Mouse (Mus musculus): ENCODE results near the gene Gbp8.
"Not testable (repeated sequence)": the region's sequence is repeated elsewhere in the genome, so short reads cannot be mapped to it uniquely, and the experiment has no call there.

Gene Gbp8

DNA sequence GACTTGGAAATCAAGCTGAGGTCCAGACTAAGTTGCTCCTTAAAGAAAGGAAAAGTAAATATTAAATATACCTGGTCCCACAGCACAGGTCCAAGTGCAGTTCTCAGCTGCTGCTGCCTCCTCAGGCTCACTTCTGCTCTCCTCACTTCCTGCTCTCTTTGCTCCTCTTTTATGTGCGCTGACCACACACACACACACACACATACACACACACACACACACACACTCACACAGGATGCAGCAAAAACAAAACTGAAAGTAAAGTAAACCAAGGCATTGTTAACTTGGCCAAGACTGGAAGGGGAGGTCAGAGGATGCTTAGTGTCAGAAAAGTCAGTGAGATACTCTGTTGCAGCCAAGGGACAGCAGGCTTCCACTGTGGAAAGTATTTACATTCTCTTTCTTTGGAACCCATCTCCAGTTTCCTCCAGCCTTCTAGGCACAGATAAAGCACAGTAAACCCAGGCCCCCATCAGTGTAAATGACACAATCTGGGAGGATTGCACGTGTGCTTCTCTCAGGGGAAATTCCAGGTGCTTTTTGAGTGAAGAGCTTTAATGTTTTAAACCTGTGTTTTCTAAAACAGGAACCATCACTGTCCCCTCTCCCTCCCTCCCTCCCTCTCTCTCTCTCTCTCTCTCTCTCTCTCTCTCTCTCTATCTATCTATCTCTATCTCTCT lies at the start of gene Gbp8, which contains the start of the genes Gbp9 and Gbp4:
TSS of gene Gbp8 (minus strand) at position 132 of the 680 bp plus-strand sequence.
TSS of gene Gbp9 (minus strand) at position 131 of the 680 bp plus-strand sequence.
TSS of gene Gbp4 (minus strand) at position 178 of the 680 bp plus-strand sequence.
- DNase-seq: peak; percentile 97

DNA sequence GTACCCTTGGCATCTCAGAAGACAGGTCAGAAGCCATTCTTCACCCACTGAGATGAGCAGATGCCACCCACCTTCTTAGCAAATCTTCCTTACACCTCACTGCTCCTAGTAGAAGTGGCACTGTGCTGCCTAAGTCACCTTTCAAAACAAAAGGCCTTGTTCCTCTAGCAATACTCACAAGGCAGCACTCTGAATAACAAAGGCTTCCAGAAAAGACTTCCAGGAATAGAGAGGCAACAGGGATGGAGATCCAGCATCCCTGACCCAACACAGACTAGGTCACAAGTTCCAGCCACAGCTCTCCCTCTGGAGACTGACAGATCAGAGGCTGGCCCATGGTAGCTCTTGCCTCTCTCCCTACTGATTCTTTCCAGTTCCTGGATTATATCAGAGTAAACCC lies 42.1 kb upstream of the Gbp8 start:
- DNase-seq: no peak

DNA sequence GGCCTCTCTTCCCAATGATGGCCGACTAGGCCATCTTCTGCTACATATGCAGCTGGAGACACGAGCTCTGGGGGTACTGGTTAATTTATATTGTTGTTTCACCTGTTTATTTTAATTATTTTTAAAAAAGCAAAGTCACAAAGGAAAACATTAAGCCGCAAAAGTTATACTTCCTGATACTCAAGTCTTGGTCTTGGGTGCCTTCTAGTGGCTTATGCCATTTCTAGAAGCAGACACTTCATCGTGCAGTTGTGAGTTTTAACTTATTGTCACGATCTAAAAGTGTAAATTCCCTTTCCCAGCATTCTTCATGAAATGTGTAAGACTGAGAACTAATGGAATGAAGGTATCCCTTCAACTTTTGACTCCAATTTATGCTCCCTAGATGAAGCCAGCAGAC lies 17.2 kb upstream of the Gbp8 start:
- DNase-seq: no peak

DNA sequence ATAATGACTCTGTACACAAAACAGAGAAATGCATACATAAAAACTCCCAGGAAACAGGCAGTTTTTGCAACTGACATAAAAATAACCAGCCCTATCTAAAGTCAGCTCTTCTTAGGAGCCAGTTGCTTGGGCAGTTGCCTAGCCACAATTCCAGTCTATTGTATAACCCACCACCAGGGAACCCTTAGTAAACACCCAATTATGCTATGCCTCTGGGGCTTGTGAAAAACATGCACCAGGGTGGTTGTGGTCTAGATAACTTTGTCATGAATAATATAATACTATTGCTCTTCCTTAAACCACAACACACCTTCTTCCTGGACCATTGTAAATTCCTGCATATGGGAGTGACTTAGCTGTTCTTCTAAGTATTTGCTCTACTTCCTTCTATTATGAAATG lies 14.7 kb upstream of the Gbp8 start:
- DNase-seq: no peak

DNA sequence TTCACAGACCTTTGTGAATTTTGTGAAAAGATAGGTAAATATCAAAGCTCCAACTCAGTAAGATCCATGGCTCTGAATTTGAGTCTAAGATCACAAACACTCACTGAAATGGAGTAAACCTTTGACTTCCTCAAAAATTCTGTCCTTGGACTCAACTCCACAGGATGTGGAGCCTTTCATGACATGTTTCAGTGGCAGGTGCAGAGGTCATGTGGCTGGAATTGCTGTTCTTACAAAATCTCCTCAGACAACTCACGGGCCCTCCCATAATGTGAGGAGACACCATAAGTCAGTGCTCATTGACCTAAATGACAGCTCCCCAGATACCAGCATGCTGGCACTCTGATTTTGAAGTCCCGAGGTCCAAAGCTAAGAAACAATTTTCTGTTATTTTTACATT lies 8.7 kb upstream of the Gbp8 start:
- DNase-seq: not testable (repeated sequence)

DNA sequence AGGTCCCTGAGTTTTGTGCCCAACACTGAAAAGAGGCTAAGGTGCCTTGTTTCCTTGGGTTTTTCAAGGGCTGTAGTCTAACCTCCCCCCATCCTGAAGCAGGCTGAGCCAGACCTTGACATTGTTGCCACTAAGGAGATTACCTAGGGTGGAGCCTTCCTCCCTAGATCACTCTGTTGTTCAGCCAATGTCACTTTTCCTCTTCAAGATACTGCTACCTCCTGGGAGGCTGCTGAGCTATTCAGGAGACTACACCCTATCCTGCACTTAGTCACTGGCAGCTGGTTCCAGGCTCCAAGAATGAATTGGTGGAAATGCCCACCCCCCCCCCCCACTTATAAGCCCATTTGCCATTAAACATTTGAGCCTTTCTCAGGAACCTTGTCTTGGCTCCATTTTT lies 7.1 kb upstream of the Gbp8 start:
- DNase-seq: peak; percentile 98

DNA sequence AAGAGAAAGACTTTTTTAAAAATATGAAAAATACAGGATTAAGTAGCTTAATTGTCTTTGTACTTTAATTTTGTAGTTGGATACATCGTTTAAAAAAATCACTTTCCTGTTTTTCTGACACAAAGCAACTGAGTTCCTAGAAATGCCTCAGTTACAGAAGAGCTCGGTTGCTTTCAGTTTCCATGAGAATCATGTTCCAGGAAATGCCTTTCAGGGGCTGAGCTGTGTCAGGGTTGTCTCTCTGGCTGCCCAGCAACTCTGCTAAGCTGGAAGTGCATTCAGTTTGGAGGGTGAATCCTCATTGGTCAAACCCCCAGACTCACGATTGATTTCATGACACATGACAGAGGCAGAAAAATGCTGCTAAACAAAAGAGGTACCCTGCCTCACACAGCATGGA lies 6.4 kb upstream of the Gbp8 start:
- peak; percentile 95 for DNase-seq

DNA sequence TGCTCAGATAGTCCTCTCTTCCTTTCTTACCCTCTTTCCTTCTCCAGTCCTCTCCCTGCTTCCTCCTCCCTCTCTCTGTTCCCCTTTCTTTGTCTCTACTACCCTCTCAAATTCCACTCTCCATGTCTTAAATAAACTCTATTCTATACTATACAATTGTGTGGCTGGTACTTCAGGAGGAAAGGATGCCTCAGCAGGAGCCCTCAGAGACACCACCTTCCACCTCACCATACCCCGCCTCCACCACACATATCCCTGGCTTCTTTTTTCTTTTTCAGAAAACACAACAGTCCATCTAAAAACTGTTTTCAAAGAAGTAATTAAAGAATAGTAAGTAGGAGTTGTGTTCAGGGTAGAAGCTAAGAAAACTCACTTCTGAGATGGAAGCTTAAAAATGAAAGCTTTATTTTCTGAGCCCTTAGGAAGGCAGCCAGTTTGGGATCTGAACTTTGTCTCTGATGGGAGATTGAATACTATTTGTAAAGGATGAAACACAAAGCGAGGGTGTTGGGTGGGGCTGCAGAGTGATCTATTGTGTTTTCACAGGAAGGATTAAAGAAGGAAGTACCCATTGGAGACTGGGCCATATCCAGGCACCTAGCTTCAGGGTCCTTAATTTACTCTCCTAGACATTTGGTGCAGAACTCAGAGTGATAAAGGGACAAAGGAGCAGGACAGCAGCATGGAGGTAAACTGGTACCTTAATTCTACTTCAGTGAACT lies 910 bp upstream of the Gbp8 start:
- DNase-seq: not testable (repeated sequence)

DNA sequence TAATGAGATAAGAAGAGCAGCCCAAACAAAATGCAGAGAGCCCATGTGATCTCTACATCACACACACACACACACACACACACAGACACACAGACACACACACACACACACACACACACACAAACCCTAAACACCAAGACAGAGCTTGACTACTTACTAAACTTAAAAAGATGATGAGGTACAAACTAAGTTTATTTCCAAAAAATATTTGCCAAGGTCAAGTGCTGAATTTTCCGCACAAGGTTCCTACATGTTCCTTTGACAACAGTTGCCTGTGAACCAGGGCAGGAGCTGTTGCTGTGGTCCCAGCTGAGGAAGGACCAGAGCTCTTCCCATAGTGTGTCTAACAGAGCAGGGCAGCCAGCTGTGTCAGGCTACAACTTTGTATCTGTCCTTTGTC lies 434 bp downstream of the Gbp8 start:
- DNase-seq: no peak

DNA sequence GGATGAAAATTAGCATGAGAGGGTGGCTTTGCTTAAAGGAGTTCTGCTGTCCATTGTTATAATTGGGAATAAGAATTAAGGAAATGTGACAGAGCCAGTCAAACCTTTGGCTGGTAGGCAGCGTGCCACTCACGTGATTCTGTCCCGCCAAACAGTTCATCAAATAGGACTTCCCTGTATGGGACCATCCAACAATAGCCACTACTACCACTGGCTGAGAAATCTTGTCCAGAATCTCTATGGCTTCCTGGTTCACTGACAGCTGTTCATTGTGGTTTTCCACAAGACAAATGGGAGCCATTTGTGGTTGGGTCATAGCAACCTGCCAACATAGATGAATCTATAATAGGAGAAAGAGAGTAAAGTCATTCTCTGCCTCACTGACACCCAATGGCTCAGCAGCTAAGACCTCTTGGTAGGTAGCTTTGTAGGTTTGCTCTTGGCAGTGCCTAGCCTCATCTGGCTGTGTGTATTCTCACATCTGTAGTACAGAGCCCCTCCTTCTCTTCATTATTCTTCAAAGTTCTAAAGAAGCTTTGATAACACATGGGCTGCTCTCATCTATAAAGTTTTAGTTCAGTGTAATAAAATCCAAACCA lies 2.5 kb downstream of the Gbp8 start:
- not testable (repeated sequence) for DNase-seq

DNA sequence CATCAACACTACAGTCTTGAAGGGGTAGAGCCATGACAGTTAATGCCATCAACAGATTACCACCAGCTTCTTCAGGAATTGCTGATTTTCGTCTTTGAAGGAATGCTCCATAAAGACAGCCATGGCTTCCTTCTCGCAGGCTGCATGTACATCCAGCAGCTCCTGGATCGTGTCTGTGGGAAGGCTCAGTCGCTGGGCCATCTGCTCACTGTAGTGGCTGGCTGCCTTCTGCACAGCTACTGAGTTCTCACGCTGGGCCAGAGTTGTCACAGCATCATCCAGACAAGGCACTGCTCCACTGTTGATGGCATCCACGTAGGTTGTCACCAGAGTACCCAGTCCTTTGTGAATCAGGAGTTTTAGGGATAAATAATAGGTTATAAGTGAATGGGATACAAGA lies 17.6 kb downstream of the Gbp8 start:
- not testable (repeated sequence) for DNase-seq

DNA sequence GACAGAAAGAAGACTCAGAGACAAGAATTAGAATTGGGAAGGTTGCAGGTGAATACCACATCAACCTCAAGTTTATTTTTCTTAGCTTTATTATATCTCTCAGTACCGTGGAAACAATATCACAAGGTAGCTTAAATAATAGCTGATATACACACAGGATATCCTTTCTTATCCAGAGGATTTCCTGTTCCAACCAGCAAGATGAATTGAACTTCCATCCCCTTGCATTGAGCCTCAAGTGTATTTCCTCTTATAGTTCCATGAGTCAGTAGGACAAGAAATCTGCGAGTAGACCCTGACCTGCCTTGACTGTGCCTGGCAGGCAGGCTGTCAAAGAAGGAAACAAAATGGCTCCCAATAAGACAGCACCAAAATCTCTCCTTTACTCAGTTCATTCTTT lies 23.6 kb downstream of the Gbp8 start:
- no peak for DNase-seq

DNA sequence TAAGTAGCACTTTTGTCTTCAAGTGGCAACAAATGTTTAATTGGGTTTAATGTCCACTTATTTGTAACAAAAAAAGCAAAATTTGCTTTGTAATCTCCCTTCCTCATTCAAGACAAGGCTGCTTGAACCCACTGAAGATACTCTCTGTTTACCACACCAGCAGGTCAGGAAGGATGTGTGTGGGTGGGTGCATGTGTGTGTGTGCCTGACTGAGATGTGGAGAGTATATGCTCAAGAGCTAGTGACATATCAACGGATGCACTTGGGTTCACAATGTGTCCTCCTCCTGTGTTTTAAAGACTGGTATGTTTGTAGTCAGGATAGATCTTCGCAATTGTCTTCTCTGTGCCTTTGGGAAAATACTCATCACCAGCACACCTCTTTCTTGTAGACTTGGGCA lies 24.6 kb downstream of the Gbp8 start:
- DNase-seq: no peak

DNA sequence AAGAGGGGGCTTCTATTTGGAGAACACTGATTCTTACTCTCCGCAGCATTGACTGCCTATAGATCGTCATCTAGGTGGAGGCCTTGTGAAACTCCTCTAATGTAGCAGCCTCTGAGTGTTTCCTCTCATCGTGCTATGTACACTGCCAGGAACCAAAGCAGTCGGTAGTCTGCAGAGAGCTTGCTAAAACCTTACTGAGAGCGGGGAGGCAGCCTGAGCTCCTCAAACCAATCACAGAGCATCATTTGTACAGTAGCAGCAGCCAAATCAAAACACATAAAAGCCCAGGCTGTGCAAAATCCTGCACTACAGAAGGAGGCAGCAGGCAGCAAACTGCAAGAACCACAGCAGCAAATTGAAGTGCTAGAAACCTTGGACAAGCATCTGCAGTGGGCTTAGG lies 25.7 kb downstream of the Gbp8 start:
- DNase-seq: no peak

DNA sequence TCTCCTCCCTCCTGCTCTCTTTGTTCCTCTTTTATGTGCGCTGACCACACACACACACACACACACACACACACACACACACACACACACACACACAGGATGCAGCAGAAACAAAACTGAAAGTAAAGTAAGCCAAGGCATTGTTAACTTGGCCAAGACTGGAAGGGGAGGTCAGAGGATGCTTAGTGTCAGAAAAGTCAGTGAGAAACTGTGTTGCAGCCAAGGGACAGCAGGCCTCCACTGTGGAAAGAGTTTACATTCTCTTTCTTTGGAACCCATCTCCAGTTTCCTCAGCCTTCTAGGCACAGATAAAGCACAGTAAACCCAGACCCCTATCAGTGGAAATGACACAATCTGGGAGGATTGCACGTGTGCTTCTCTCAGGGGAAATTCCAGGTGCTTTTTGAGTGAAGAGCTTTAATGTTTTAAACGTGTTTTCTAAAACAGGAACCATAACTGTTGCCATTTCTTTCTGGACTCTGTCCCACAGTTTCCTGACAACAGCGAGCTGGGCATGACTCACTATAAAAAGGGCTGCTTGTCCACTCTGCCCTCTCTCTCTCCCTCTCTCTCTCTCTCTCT lies 29.0 kb downstream of the Gbp8 start:
- peak; percentile 98 for DNase-seq

DNA sequence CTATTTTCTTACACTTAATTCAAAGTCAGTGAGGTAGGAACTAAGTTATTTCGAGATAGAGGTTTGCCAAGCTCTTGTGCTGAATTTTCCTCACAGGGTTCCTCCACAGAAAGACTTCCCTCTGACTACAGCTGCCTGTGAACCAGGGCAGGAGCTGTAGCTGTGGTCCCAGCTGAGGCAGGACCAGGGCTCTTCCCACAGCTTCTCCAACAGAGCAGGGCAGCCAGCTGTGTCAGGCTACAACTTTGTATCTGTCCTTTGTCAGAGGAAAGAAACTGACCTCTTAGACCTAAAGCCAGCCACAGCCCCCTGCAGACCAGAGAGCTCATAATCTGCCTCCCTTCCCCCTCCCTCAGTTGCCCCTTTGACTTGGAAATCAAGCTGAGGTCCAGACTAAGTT lies 29.6 kb downstream of the Gbp8 start:
- DNase-seq: not testable (repeated sequence)

DNA sequence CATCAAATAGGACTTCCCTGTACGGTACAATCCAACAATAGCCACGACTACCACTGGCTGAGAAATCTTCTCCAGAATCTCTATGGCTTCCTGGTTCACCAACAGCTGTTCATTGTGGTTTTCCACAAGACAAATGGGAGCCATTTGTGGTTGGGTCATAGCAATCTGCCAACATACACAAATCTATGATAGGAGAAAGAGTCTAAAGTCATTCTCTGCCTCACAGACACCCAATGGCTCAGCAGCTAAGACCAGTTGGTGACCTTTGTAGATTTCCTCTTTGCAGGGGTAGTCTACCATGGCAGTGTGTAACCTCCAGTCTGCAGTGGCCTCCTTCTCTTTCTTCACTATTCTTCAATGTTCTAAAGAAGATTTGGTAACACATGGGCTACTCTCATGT lies 33.7 kb downstream of the Gbp8 start:
- not testable (repeated sequence) for DNase-seq

DNA sequence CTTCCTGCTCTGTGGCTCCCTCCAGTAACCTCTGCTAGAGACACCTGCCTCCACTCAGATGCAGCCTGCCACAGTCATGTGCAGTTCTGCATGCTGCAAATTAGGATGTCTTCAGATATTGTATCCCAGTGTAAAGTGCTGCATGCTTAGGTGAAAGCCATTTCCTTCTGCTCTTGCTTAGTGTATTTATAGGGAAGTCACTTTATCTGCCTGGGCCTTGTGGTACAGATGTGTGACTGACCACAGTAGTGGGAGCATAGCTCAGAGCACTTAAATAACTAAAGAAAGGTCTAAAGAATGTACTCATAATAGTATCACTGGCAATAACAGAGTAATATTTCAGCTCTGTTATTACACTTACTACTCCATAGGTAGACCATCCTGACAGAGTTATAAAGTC lies 57.4 kb downstream of the Gbp8 start:
- no peak for DNase-seq

DNA sequence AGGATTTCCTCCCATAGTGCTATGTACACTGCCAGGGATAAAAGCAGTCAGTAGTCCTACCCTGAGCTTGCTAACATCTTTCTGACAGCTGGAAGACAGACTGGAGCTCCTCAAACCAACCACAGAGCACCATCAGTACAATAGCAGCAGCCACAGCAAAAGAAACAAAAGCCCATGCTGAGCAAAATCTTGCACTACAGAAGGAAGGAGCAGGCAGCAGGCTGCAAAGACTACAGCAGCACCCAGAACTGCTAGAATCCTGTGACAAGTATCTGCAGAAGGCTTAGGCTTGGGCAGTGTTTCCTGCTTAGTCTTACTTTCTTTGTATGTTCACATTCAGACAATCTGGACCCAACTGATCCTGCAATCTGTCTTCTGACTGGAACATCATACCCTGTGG lies 71.0 kb downstream of the Gbp8 start:
- DNase-seq: not testable (repeated sequence)

DNA sequence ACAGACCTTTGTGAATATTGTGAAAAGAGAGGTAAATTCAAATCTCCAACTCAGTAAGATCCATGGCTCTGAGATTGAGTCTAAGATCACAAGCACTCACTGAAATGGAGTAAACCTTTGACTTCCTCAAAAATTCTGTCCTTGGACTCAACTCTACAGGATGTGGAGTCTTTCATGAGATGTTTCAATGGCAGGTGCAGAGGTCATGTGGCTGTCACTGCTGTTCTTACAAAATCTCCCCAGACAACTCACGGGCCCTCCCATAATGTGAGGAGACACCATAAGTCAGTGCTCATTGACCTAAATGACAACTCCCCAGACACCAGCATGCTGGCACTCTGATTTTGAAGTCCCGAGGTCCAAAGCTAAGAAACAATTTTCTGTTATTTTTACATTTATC lies 74.9 kb downstream of the Gbp8 start:
- DNase-seq: not testable (repeated sequence)

DNA sequence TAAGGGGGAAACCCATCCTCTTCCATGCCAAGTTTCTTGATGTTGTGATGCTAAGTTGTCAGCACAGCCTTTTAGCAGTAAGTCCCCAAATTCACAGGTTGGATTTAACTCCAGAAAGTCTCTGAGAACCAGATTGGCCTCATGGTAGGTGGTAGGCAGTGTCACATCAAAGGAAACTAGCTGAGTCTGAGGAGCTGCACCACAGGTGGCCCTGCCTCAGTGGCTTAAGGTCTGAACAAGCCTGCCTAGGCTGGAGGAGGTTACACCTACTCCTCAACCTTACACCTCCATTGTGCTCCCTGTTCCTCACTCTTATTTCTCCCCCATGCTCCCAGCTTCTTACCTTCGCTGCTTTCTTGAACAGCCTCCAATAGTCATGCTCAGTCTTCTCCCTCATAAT lies 76.0 kb downstream of the Gbp8 start:
- no peak for DNase-seq

DNA sequence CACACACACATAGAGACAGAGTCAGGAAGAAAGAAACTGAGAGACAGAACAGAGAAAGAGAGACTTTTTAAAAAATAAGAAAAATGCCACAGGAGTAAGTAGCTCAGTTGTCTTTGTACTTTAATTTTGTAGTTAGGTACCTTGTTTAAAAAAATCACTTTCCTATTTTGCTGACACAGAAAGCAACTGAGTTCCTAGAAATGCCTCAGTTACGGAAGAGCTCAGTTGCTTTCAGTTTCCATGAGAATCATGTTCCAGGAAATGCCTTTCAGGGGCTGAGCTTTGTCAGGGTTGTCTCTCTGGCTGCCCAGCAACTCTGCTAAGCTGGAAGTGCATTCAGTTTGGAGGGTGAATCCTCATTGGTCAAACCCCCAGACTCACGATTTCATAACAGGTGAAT lies 76.9 kb downstream of the Gbp8 start:
- not testable (repeated sequence) for DNase-seq

DNA sequence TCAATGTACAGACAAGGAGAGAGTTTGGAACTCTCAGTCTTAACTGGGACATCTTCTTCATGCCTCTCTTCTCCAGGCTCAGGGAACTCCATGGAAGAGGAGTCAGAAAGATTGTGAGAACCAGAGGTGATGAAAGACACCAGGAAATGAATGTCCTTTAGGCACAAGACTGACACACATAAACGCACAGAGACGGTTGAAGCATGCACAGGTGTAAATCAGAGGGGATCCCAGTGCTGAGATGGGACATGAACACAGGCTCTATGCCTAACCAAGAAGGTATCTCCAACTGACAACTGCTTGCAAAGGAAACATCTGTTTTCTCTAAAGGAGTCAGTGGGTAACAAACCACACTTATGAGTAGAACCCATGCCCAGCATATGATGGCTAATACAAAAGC lies 79.1 kb downstream of the Gbp8 start:
- DNase-seq: no peak

DNA sequence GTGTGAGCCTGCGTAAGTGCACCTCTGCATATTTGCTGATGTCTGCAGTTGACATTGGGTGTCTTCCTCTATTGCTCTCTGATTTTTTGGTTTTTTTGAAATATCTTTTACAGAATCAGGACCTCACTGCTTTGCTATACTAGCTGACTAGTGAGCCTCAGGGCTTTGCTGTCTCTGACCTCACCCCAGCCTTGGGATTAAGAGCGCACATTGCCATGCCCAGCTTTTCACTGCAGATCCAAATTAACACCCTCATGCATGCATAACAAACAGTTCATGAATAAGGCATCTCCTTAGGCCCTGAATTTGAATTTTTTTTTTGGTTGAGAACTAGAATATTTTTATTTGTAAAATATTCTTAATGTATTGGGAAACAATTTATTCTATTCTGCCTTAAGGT lies 84.1 kb downstream of the Gbp8 start:
- no peak for DNase-seq
